Mouse (Mus musculus): Measurements from ENCODE around the gene Iqcf3. TPM values are rescaled to one million over a fixed set of nuclear protein-coding genes. Genes with fewer than 3 reads are reported as not detected.

Gene Iqcf3
- not detected in 4 replicates for total RNA-seq (2023; ENCODE audit: inconsistent age)

DNA sequence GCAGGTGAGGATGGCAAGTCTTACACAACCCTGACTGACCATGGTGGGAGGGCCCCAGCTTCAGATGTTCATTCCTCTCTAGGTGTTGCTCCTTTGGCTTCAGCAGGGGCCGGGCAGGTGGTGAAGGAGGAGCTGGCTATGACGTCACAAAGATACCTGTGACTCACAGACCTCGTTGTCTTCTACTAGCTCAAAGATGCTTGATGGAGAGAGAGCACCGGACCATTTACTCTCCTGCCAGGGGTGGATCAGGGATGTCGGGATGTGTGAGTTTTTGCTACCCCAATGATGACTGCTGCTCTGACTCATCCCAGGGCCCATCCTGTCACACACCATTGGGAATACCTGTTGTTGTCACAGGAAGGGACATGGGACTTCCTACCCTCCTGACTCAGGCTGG lies at the start of gene Iqcf3:
Gene Iqcf3 (minus strand): TSS at position 101 of the 400 bp plus-strand sequence.

DNA sequence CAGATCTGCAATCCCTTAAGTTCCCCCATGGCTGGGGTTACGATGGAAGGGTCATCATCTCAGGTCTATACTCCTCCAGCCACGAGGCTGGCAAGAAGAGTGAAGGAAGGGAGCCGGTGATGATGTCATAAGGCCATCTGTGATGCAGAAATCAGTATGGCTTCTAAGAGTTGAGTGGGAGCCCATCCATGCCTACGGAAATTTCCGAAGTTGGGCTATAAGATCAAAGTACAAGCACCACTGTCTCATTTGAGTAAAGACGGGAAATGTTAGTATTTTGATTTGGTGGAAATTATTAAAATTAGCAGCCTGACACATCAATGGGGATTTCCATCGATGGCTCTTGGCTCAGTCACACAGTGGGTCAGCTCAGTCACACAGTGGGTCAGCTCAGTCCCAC lies 9.5 kb upstream of the Iqcf3 start, which contains the start of gene Iqcf4:
Gene Iqcf4 (minus strand): TSS at position 101 of the 400 bp plus-strand sequence.

DNA sequence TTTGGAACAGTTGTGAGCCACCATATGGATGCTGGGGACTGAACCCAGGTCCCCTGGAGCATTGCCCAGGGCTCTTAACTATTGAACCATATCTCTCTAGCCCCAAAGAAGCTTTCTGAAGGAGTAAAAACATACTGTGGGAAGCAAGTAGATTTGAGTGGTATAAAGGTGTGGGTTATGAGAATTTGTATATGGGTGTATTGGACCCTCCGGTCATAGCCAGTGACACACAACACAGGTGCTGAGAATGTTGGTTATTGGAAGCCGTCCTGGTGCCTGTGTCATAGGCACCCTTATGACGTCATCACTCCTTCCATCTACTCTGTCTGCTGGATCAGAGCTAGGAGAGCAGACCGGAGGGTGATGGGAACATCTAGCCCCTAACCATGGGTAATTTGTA lies 47.2 kb downstream of the Iqcf3 start, which contains the start of gene Iqcf5:
Gene Iqcf5 (plus strand): TSS at position 301 of the 400 bp plus-strand sequence.

DNA sequence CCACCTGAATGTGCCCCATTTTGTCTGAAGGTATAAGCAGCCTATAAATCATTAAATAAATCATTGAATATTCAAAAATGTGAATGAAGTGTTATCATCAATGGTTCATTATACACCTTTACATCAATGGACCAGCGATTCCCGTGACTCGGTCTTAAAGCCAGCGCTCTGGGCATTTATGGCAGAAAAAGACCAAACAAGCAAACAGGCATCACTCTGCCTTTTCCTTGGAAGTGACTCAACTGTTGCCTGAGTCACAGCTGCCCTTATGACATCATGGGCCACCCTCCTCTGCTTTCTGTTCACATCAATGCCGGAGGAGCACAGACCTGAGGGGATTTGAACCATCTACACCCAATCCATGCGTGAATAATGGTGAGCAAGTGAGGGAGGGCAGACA lies 61.8 kb downstream of the Iqcf3 start, which contains the start of gene Iqcf1:
Gene Iqcf1 (plus strand): TSS at position 301 of the 400 bp plus-strand sequence.

DNA sequence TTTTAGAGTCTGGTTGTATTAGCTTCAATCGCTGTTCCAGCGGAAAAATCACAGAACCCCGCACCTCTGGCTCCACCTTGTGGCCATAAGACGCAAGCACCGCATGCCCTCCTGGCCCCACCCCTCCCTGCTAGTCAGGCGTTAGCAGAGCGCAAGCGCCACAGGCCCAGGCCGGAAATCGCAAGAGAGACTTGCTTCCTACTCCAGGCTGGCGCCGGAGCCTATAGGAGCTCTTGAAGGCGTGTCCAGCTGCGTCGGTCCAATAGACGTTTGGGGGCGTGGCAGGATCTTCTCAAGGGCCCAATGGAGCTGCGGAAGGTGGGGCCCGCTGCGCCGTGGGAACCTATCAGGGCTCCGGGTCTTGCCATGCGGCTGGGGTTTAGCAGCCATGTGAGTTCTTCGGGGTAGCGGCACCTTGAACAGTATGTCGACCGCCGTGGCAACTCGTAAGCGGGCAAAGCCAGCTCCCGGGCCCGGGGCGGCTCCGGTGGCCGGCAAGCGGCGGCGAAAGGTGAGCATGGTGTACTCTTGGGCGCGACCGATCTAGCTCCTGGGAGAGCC lies 84.4 kb downstream of the Iqcf3 start, which contains the start of gene Parp3:
Gene Parp3 (minus strand): TSS at position 26 of the 561 bp plus-strand sequence.

DNA sequence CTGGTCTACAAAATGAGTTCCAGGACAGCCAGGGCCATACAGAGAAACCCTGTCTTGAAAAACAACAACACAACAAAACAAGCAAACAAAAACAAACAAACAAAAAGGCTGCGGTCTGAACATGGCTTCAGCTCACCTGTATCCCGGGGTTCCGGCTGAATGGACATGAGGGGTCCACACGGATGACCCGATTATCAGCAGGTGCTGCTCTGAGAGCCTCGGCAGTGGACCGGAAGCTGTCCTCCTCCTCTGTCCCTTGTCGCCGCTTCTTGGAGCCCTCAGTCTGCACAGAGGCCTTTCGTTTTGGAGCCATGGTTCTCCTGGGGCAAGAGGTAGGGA lies 85.8 kb downstream of the Iqcf3 start, which contains the start of gene Rrp9:
Gene Rrp9 (plus strand): TSS at position 301 of the 339 bp plus-strand sequence.

DNA sequence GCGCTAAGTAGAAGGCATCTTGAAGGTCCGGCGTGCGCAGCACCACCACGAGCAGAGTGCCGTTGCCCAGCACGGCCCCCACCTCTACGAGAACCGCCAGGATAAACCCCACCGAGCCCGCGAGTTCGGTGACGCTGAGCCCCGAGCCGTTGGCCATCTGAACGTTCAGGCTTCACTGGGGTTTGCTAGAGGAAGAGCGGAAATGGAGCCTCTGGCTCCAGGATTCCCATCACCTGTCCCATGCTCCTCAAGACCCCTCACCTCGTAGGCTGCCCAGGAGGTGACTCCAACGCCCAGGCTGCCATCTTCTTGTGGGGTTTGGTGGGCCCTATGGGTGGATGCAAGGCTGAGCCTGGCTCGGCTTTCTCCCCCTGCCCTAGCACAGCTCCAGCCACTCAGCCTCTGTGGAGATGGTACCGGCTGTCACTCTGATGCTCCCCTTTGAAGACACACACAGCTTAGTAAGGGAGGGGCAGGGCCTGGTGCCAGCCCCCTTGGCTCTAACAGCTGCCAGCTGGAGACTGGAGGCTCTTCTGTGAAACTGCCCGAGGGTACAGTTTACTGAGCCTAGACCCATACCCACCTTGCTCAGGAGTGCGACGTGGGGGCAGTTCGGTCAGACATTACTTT lies 95.7 kb downstream of the Iqcf3 start, which contains the start of gene Gpr62:
Gene Gpr62 (minus strand): TSS at position 368 of the 630 bp plus-strand sequence.

DNA sequence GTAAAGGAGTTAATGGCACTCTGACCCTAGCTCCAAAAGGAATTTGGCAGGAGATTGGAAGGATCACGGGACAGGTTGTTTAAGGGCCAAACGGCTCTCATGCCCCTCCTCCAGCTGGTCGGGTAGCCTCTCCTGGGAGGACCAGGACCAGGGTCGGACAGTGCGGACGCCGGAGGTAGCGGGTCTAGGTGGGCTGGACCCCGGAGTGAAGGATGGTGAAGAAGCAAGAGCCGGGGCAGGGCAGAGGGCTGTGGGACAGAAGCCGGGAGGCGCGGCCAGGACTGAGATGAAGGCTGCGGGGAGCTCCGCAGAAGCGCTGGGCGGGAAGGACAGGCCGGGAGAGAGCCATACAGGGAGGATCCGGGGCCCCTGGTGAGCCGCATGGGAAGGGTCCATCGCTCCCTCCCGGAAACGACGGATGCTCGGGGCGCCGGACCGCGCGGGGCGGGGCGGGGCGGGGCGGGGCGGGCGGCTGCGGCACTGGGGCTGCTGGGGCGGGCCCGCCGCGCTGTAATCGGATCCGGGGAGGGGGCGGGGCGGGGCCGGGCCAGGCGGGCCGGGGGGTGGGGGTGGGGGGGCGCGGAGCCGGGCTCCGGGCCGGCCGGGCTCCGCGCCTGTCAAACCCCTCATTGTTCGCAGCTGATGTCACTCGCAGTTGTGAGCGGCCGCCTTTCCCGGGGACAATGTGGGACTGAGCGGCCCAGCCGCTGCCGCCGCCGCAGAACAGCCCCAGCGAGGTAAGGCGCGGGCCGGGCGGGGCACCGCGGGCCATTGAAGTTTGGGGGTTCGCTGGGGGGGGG lies 108.0 kb downstream of the Iqcf3 start, which contains the start of gene Pcbp4:
Gene Pcbp4 (plus strand): TSS at position 21 of the 800 bp plus-strand sequence.

Other genes starting within 250 kb of the Iqcf3 start
- gene Dusp7, start 193.0 kb downstream of the Iqcf3 start, total RNA-seq (2023; ENCODE audit: inconsistent age) = 27.3 to 29.8 TPM (median 27.7 TPM) in 4 replicates
- gene Rpl29, start 132.2 kb downstream of the Iqcf3 start, total RNA-seq (2023; ENCODE audit: inconsistent age) = 694 to 757 TPM (median 709 TPM) in 4 replicates
- 16.8 to 22.2 TPM (median 18.6 TPM) in 4 replicates for gene Acy1, start 123.3 kb downstream of the Iqcf3 start, total RNA-seq (2023; ENCODE audit: inconsistent age)
- gene Abhd14b, start 114.2 kb downstream of the Iqcf3 start, total RNA-seq (2023; ENCODE audit: inconsistent age) = 3.9 to 5.9 TPM (median 5.2 TPM) in 4 replicates
- gene Abhd14a, start 114.0 kb downstream of the Iqcf3 start, total RNA-seq (2023; ENCODE audit: inconsistent age) = 3.8 to 9.2 TPM (median 7.6 TPM) in 4 replicates
- 3.9 to 8.1 TPM (median 6.0 TPM) in 4 replicates for gene Pcbp4, start 108.3 kb downstream of the Iqcf3 start, total RNA-seq (2023; ENCODE audit: inconsistent age)
- gene Gpr62, start 95.7 kb downstream of the Iqcf3 start, total RNA-seq (2023; ENCODE audit: inconsistent age) = 0.26 to 0.93 TPM (median 0.42 TPM) in 3 of 4 replicates, not detected in the other
- gene Rrp9, start 85.7 kb downstream of the Iqcf3 start, total RNA-seq (2023; ENCODE audit: inconsistent age) = 53.8 to 65.3 TPM (median 59.2 TPM) in 4 replicates
- gene Parp3, start 84.7 kb downstream of the Iqcf3 start, total RNA-seq (2023; ENCODE audit: inconsistent age) = 45.8 to 57.6 TPM (median 49.2 TPM) in 4 replicates
- gene Iqcf1, start 61.7 kb downstream of the Iqcf3 start, total RNA-seq (2023; ENCODE audit: inconsistent age) = not detected in 4 replicates
- gene Iqcf5, start 47.1 kb downstream of the Iqcf3 start, total RNA-seq (2023; ENCODE audit: inconsistent age) = 1.4 TPM in 1 of 4 replicates, not detected in the others
- gene Iqcf4, start 9.4 kb upstream of the Iqcf3 start, total RNA-seq (2023; ENCODE audit: inconsistent age) = not detected in 4 replicates
- not detected in 4 replicates for gene Iqcf6, start 65.0 kb upstream of the Iqcf3 start, total RNA-seq (2023; ENCODE audit: inconsistent age)
- gene Grm2, start 94.5 kb upstream of the Iqcf3 start, total RNA-seq (2023; ENCODE audit: inconsistent age) = not detected in 4 replicates
- 33.3 to 39.5 TPM (median 36.0 TPM) in 4 replicates for gene Tex264, start 124.3 kb upstream of the Iqcf3 start, total RNA-seq (2023; ENCODE audit: inconsistent age)
- 29.6 to 37.8 TPM (median 34.4 TPM) in 4 replicates for gene Rad54l2, start 227.6 kb upstream of the Iqcf3 start, total RNA-seq (2023; ENCODE audit: inconsistent age)

Measured in B cell, adult (primary cell).